Comparison of ENCODE assay signal across 8 mouse cellular contexts in the genomic region with DNA sequence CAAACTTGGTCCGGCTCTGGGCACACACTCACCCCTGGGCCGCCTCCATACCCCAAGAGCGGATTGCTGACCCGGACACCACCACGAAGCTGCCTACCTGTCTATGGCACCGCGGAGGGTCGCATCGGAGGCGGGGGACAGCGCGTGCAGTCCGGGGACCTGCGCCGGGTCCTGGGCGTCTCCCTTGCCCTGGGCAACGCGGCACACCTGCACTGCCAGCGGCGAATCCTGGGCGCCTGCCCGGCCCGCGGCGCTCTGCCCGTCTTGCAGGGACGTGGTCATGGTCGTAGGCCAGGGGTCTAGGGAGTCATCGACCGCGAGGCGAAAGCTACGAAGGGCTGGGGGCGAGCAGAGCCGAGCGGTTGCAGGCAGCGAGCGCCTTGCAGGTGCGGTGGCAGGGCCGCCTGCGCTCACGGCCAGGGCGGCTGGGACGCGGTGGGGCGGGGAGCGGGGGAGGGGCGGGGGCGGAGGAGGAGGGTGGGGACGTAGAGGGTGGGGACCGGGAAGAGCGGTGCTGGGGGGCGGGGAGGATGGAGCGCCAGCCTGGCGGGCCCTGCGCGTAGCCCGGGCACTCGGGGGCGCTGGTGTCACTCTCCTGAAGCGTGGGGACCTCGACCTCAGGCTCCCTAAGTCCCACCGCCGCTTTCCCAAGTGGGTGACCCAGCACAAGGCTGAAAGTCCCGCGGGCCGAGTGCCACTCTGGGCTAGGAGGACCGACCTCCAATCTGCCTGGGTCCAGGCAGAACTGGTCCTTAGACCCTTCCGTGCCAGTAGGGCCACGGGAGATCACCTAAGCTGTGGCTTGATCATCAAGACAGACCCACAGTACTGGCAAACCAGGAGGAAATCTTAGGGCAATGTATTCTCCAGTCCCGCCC. TPM values are rescaled to one million over a fixed set of nuclear protein-coding genes. Genes with fewer than 3 reads are reported as not detected.
A peak's percentile ranks its signal among the peaks of the same experiment; 100 is the strongest.
DNase-seq lines count a peak whose midpoint lies in the region; ATAC-seq and TF ChIP-seq lines count a peak whose summit lies in the region.

No protein-coding gene starts in this region.

- TF ChIP-seq CTCF in midbrain, postnatal 0 days (IDR thresholded peaks at IDR 0.05), result peak; percentile 47
- peak; percentile 60 for TF ChIP-seq CTCF in stomach, postnatal 0 days (IDR thresholded peaks at IDR 0.05; ENCODE audit: low read depth)

- no peaks in the 10 kb centered on the region for H3K9me3 ChIP-seq in embryonic facial prominence, embryonic 13.5 days
- no peaks in the 10 kb centered on the region for H3K9me3 ChIP-seq in midbrain, postnatal 0 days (ENCODE audit: low read length)
- no peaks in the 10 kb centered on the region for H3K9me3 ChIP-seq in stomach, postnatal 0 days (ENCODE audit: control insufficient read depth, low read length)

- ATAC-seq in embryonic facial prominence, embryonic 13.5 days (ENCODE audit: insufficient number of reproducible peaks, insufficient read depth, low FRiP score, low TSS enrichment, low read depth), result peak; percentile 80
- peak; percentile 85 for ATAC-seq in midbrain, postnatal 0 days (ENCODE audit: low FRiP score)
- ATAC-seq in stomach, postnatal 0 days (ENCODE audit: low FRiP score, low TSS enrichment), result peak; percentile 92

- no peak for TF ChIP-seq EP300 in stomach, postnatal 0 days (optimal IDR thresholded peaks at IDR 0.05)

- H3K4me1 ChIP-seq in embryonic facial prominence, embryonic 13.5 days, result 0 out of 2 replicates have a peak, but pooled peaks cover 8% of the 10 kb centered on the region
- H3K4me1 ChIP-seq in midbrain, postnatal 0 days (ENCODE audit: insufficient read depth, low read length), result 0 out of 2 replicates have a peak, but pooled peaks cover 4% of the 10 kb centered on the region
- H3K4me1 ChIP-seq in stomach, postnatal 0 days (replicated peaks; ENCODE audit: control insufficient read depth, insufficient read depth), result peaks cover 2% of the 10 kb centered on the region; the same call in 1 of the 2 replicates

- peak; percentile 59 to 63 for DNase-seq in left cerebral cortex, adult 18-20 months (ENCODE audit: low spot score in 2 of 2)
- DNase-seq in left cerebral cortex, adult 11 months (ENCODE audit: low spot score), result no peak
- peak; percentile 63 for DNase-seq in heart, adult 8-10 months (ENCODE audit: low spot score)
- peak; percentile 63 to 64 for DNase-seq in kidney, adult 8-10 months
- peak; percentile 72 for DNase-seq in liver
- peak; percentile 54 for DNase-seq in midbrain, postnatal 0 days (ENCODE audit: low spot score)
- DNase-seq in stomach, postnatal 0 days (ENCODE audit: low spot score), result peak; percentile 85

- peak overlapping the region; percentile 67 for H3K4me3 ChIP-seq in embryonic facial prominence, embryonic 13.5 days
- peak overlapping the region; percentile 87 for H3K4me3 ChIP-seq in midbrain, postnatal 0 days (ENCODE audit: low read depth, low read length)
- H3K4me3 ChIP-seq in stomach, postnatal 0 days (ENCODE audit: low read depth, low read length), result peak overlapping the region; percentile 65

- H3K27ac ChIP-seq in embryonic facial prominence, embryonic 13.5 days, result no peak overlapping the region
- H3K27ac ChIP-seq in midbrain, postnatal 0 days (ENCODE audit: low read depth, low read length), result peak overlapping the region; percentile 44
- no peak overlapping the region; the same call in 1 of the 2 replicates for H3K27ac ChIP-seq in stomach, postnatal 0 days (replicated peaks)

- peak overlapping the region; percentile 100 for H3K4me2 ChIP-seq in embryonic facial prominence, embryonic 13.5 days
- H3K4me2 ChIP-seq in midbrain, postnatal 0 days (ENCODE audit: low read depth, low read length, poor library complexity, severe bottlenecking), result peak overlapping the region; percentile 97
- peak overlapping the region; percentile 100 for H3K4me2 ChIP-seq in stomach, postnatal 0 days (replicated peaks; ENCODE audit: low read depth)

- H3K36me3 ChIP-seq in embryonic facial prominence, embryonic 13.5 days, result no peaks in the 10 kb centered on the region
- no peaks in the 10 kb centered on the region for H3K36me3 ChIP-seq in midbrain, postnatal 0 days (ENCODE audit: insufficient read depth, low read length)
- no peaks in the 10 kb centered on the region for H3K36me3 ChIP-seq in stomach, postnatal 0 days (ENCODE audit: control insufficient read depth, insufficient read depth, low read length)

- peak overlapping the region; percentile 75 for H3K9ac ChIP-seq in embryonic facial prominence, embryonic 13.5 days
- H3K9ac ChIP-seq in midbrain, postnatal 0 days (replicated peaks; ENCODE audit: low read length, poor library complexity, severe bottlenecking), result peak overlapping the region; percentile 84
- H3K9ac ChIP-seq in stomach, postnatal 0 days (ENCODE audit: low read length), result peak overlapping the region; percentile 65

- WGBS in embryonic facial prominence, embryonic 13.5 days, result under 1% methylated on average over 54 of the region's 71 CpGs
- WGBS in midbrain, postnatal 0 days, result under 1% methylated on average over 50 of the region's 71 CpGs
- 1% methylated on average over 59 of the region's 71 CpGs for WGBS in stomach, postnatal 0 days

- H3K27me3 ChIP-seq in embryonic facial prominence, embryonic 13.5 days, result peaks cover 6% of the 10 kb centered on the region; the same call in 1 of the 2 replicates
- no peaks in the 10 kb centered on the region for H3K27me3 ChIP-seq in midbrain, postnatal 0 days (ENCODE audit: insufficient read depth, low read length)
- H3K27me3 ChIP-seq in stomach, postnatal 0 days (ENCODE audit: control insufficient read depth, insufficient read depth, low read length), result no peaks in the 10 kb centered on the region

RNA-seq across cellular contexts. Expression of gene Grb14, which starts 2.2 kb away (rescaled TPM):
- 10 to 100 TPM; 20.1 to 23.3 TPM for total RNA-seq in left cerebral cortex, adult 18-20 months (2021)
- polyA plus RNA-seq in embryonic facial prominence, embryonic 13.5 days (2015; fragmentation: Nextera tagmentation; extraction: Ambion mirVana), result 10.7 and 11.1 TPM in 2 replicates
- 100 to 1,000 TPM; 199 to 254 (median 223) TPM for total RNA-seq in heart, adult 8-10 months (2022)
- 24.7 and 27.7 TPM in 2 replicates for total RNA-seq in midbrain, postnatal 0 days (2014; rRNA removed)
- polyA plus RNA-seq in midbrain, postnatal 0 days (2015; fragmentation: Nextera tagmentation; extraction: Ambion mirVana), result 30.9 and 35.5 TPM in 2 replicates
- polyA plus RNA-seq in stomach, postnatal 0 days (2015; fragmentation: Nextera tagmentation; extraction: Ambion mirVana), result 12.2 and 13.1 TPM in 2 replicates
